Mouse (Mus musculus) limb, embryonic 14.5 days (tissue): ENCODE results near the gene Smim13. TPM values are rescaled to one million over a fixed set of nuclear protein-coding genes. Genes with fewer than 3 reads are reported as not detected.

Source experiments
- ATAC-seq: fragments of 200-750 bp; cut with Nextera tagmentation; 2 replicates; pipeline ENCODE4 v1.8.0; 2017; ENCODE audit warnings: low read depth, moderate number of reproducible peaks, moderate TSS enrichment; ENCODE audit not compliant: low FRiP score
- DNase-seq: peaks from one replicate; pipeline ENCODE4 v3.0.0-alpha.2; 2015; ENCODE audit warnings: low spot score
- H3K27ac ChIP-seq: fragments of 300-500 bp; sonication (generic); replicated peaks from 2 replicates; pipeline ENCODE4 v1.5.1; 2014; ENCODE audit warnings: low read depth, mild to moderate bottlenecking, low read length, moderate library complexity, mixed read lengths
- H3K27me3 ChIP-seq: fragments of 300-500 bp; sonication (generic); 2 replicates; pipeline ENCODE4 v1.6.1; 2014; ENCODE audit warnings: low read length, mixed read lengths; ENCODE audit not compliant: control insufficient read depth, insufficient read depth
- H3K36me3 ChIP-seq: fragments of 300-500 bp; sonication (generic); 2 replicates; pipeline ENCODE4 v1.6.1; 2014; ENCODE audit warnings: mild to moderate bottlenecking, low read length, moderate library complexity, mixed read lengths; ENCODE audit not compliant: control insufficient read depth, insufficient read depth
- H3K4me1 ChIP-seq: fragments of 300-500 bp; sonication (generic); 2 replicates; pipeline ENCODE4 v1.6.1; 2014; ENCODE audit warnings: antibody characterized with exemption, low read length, mixed read lengths; ENCODE audit not compliant: control insufficient read depth, insufficient read depth
- H3K4me2 ChIP-seq: fragments of 300-500 bp; sonication (generic); replicated peaks from 2 replicates; pipeline ENCODE4 v1.6.1; 2014; ENCODE audit warnings: low read depth, mild to moderate bottlenecking, low read length, moderate library complexity; ENCODE audit not compliant: severe bottlenecking
- H3K4me3 ChIP-seq: fragments of 300-500 bp; sonication (generic); replicated peaks from 2 replicates; pipeline ENCODE4 v1.5.1; 2014; ENCODE audit warnings: low read length
- H3K9ac ChIP-seq: fragments of 300-500 bp; sonication (generic); 2 replicates; pipeline ENCODE4 v1.6.1; 2014; ENCODE audit warnings: mild to moderate bottlenecking, low read depth, low read length, moderate library complexity; ENCODE audit not compliant: severe bottlenecking
- H3K9me3 ChIP-seq: fragments of 300-500 bp; sonication (generic); 2 replicates; pipeline ENCODE4 v1.6.1; 2016; ENCODE audit warnings: low read length; ENCODE audit not compliant: control insufficient read depth
- POLR2A ChIP-seq: fragments of 200-500 bp; IDR thresholded peaks from 2 replicates; pipeline ENCODE4 v1.8.0; 2012; ENCODE audit warnings: inconsistent platforms, mild to moderate bottlenecking, moderate library complexity, borderline replicate concordance; ENCODE audit not compliant: insufficient read depth, insufficient read length; ENCODE audit errors: extremely low read depth
- WGBS: fragments of 180-500 bp; shearing (Covaris S2); extraction: QIAGEN DNeasy Blood & Tissue Kit; methylation state at CpG from one replicate; pipeline ENCODE4 v1.1.7; 2014; 5-methylcytosine and 5-hydroxymethylcytosine counted together
- polyA plus RNA-seq, 2 experiments: library from polyadenylated mRNA; depleted of rRNA in 1 of 2; stranded (reverse) in 1 of 2; unstranded in 1 of 2; fragments of >200 nt; fragmentation: Nextera tagmentation in 1 of 2; extraction: Ambion mirVana in 1 of 2; gene quantifications; 2 replicates each; pipeline versions ENCODE4 v1.2.1 to v1.2.3; 2012 to 2014

Smim13 gene
- polyA plus RNA-seq, 2 experiments, result 12.3 to 15.8 TPM

- H3K36me3 ChIP-seq, result no peaks in the 10 kb centered on the region
- H3K9me3 ChIP-seq, result no peaks in the 10 kb centered on the region
- WGBS, result 83% methylated on average over 4 of the region's 4 CpGs
- no peak overlapping the region for H3K27ac ChIP-seq
- ATAC-seq (no peak), DNase-seq (no peak)
- no peak overlapping the region for H3K9ac ChIP-seq
- TF ChIP-seq POLR2A, result no peak
- no peaks in the 10 kb centered on the region for H3K4me1 ChIP-seq
- no peak overlapping the region for H3K4me3 ChIP-seq
- H3K4me2 ChIP-seq, result no peak overlapping the region
- H3K27me3 ChIP-seq, result no peaks in the 10 kb centered on the region
Observed at GRCm38 (mm10) chr13:41291466-41291974, 41.9 kb downstream of the Smim13 start.

- H3K27ac ChIP-seq, result no peak overlapping the region
- no peak for ATAC-seq
- H3K4me2 ChIP-seq, result no peak overlapping the region
- H3K9me3 ChIP-seq, result no peaks in the 10 kb centered on the region
- 74% methylated on average over 5 of the region's 5 CpGs for WGBS
- H3K27me3 ChIP-seq, result no peaks in the 10 kb centered on the region
- H3K36me3 ChIP-seq, result no peaks in the 10 kb centered on the region
- DNase-seq, result no peak
- no peak overlapping the region for H3K9ac ChIP-seq
- no peaks in the 10 kb centered on the region for H3K4me1 ChIP-seq
- TF ChIP-seq POLR2A, result no peak
- no peak overlapping the region for H3K4me3 ChIP-seq
Observed at GRCm38 (mm10) chr13:41293595-41293994, 44.0 kb downstream of the Smim13 start.

DNA sequence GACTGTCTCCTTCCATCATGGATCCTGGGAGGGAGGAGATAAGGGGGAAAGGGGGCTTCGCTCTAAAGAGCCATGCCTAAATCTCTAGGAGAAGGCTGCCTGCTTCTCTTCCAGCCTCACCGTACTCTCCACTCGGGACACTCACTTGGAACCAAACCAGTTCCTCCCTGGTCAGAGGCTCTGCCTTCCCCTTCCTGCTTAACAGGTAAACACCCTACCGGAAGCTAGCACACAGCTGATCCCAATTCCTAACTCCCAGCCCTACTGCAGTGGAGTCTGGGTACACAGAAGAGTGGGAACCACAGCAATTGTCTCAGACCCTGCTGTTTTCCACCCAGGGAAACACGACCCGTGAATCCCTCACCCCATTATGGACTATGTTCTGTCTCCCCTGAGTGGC lies 46.2 kb downstream of the Smim13 start:
- 74% methylated on average over 6 of the region's 6 CpGs for WGBS
- no peak for TF ChIP-seq POLR2A
- DNase-seq, result no peak
- Histone ChIP-seq H3K4me2 (no peak overlapping the region), H3K4me1 (no peaks in the 10 kb centered on the region), H3K27me3 (no peaks in the 10 kb centered on the region), H3K4me3 (no peak overlapping the region), H3K9ac (no peak overlapping the region), H3K27ac (no peak overlapping the region), H3K36me3 (no peaks in the 10 kb centered on the region), H3K9me3 (no peaks in the 10 kb centered on the region)
- ATAC-seq, result no peak

- H3K4me1 ChIP-seq, result no peaks in the 10 kb centered on the region
- ATAC-seq, result no peak
- no peak for TF ChIP-seq POLR2A
- H3K9ac ChIP-seq, result no peak overlapping the region
- H3K9me3 ChIP-seq, result no peaks in the 10 kb centered on the region
- H3K4me3 ChIP-seq, result no peak overlapping the region
- no peak overlapping the region for H3K27ac ChIP-seq
- H3K27me3 ChIP-seq, result no peaks in the 10 kb centered on the region
- 81% methylated on average over 10 of the region's 10 CpGs for WGBS
- H3K36me3 ChIP-seq, result no peaks in the 10 kb centered on the region
- H3K4me2 ChIP-seq, result no peak overlapping the region
- DNase-seq, result no peak
Observed at GRCm38 (mm10) chr13:41296396-41296795, 46.8 kb downstream of the Smim13 start.

DNA sequence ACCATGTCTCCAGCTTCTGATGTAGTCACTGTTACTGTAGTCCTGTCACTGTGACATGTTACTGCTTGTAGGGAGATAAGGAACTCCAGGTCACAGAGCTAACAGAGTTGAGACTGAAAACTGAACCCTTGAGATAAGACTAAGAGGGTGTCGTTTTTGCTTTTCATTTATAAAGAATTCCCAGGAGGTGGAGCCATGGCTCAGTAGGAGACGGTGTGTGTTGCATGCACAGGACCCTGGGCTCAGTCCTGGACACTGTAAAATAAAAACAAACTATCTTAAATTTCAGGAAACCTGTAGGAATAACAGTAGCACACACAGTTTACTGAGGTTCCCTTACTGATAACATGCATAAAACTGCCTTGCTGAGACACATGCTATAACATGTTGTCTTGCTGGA lies 48.9 kb downstream of the Smim13 start:
- WGBS, result 30% methylated on average over 2 of the region's 2 CpGs
- H3K36me3 ChIP-seq, result no peaks in the 10 kb centered on the region

GRCm38 (mm10) chr13:41298996-41299395 lies 49.4 kb downstream of the Smim13 start:
- ATAC-seq (no peak), DNase-seq (no peak)
- Histone ChIP-seq H3K4me3 (no peak overlapping the region), H3K9me3 (no peaks in the 10 kb centered on the region), H3K27me3 (no peaks in the 10 kb centered on the region), H3K36me3 (no peaks in the 10 kb centered on the region), H3K27ac (no peak overlapping the region), H3K9ac (no peak overlapping the region), H3K4me1 (no peaks in the 10 kb centered on the region), H3K4me2 (no peak overlapping the region)
- 33% methylated on average over 5 of the region's 5 CpGs for WGBS
- TF ChIP-seq POLR2A, result no peak

More for the DNA sequence above, 48.9 kb downstream of the Smim13 start:
- Histone ChIP-seq H3K4me2 (no peak overlapping the region), H3K27me3 (no peaks in the 10 kb centered on the region), H3K4me3 (no peak overlapping the region), H3K4me1 (no peaks in the 10 kb centered on the region), H3K9ac (no peak overlapping the region), H3K27ac (no peak overlapping the region), H3K9me3 (no peaks in the 10 kb centered on the region)
- DNase-seq, result no peak
- ATAC-seq, result no peak
- TF ChIP-seq POLR2A, result no peak
